ENCODE assay signal across 25 mouse cellular contexts in genomic region chr5:64828314-64828713, GRCm38 (mm10).
"Had no signal": no experiment of that assay in that cellular context is flagged by ENCODE, and none has a peak within 500 bp of the region (broad histone marks: within the 10 kb centered on the region; RNA-seq: fewer than 3 reads in every experiment).

No protein-coding gene starts in this region.

- H3K4me1 ChIP-seq: limb, embryonic 12.5 days; limb, embryonic 15.5 days; midbrain, embryonic 10.5 days; neural tube, embryonic 12.5 days; neural tube, embryonic 15.5 days had no signal

- H3K27ac ChIP-seq: left cerebral cortex, adult 2 months; limb, embryonic 12.5 days; limb, embryonic 15.5 days; liver, embryonic 14.5 days; macrophage; midbrain, embryonic 10.5 days; neural tube, embryonic 12.5 days; neural tube, embryonic 15.5 days; stomach, postnatal 0 days had no signal

- DNase-seq: kidney, adult 2 months; kidney, postnatal 10 days; kidney, postnatal 36 days; layer of hippocampus, postnatal 36 days; left cerebral cortex, postnatal 4 days; liver, postnatal 0 days; lung, embryonic 14.5 days; midbrain, embryonic 14.5 days; right cerebral cortex, adult 18-20 months; right cerebral cortex, postnatal 14 days; right cerebral cortex, postnatal 4 days; thymus, adult 2 months; thymus, postnatal 14 days had no signal

- H3K4me3 ChIP-seq: left cerebral cortex, adult 2 months; limb, embryonic 12.5 days; limb, embryonic 15.5 days; megakaryocyte, embryonic 14.5 days; midbrain, embryonic 10.5 days; neural tube, embryonic 12.5 days; neural tube, embryonic 15.5 days had no signal

- H3K4me2 ChIP-seq: limb, embryonic 12.5 days; limb, embryonic 15.5 days; liver, embryonic 11.5 days; lung, embryonic 14.5 days; neural tube, embryonic 12.5 days; neural tube, embryonic 15.5 days had no signal

- H3K27me3 ChIP-seq: limb, embryonic 12.5 days; limb, embryonic 15.5 days; megakaryocyte, embryonic 14.5 days; neural tube, embryonic 12.5 days; neural tube, embryonic 15.5 days had no signal

- H3K9me3 ChIP-seq: limb, embryonic 12.5 days; limb, embryonic 15.5 days; midbrain, embryonic 10.5 days; neural tube, embryonic 12.5 days; neural tube, embryonic 15.5 days had no signal

- H3K9ac ChIP-seq: limb, embryonic 12.5 days; limb, embryonic 15.5 days; liver, embryonic 14.5 days; liver, postnatal 0 days; lung, embryonic 14.5 days; neural tube, embryonic 12.5 days; neural tube, embryonic 15.5 days had no signal

- ATAC-seq: liver, postnatal 0 days; lung, postnatal 0 days had no signal
